Mouse (Mus musculus): ENCODE data around the gene Dscaml1. TPM values are rescaled to one million over a fixed set of nuclear protein-coding genes. Genes with fewer than 3 reads are reported as not detected.
"Not testable (repeated sequence)": the region's sequence is repeated elsewhere in the genome, so short reads cannot be mapped to it uniquely, and the experiment has no call there.

Gene Dscaml1
- total RNA-seq, 2 experiments from 2014 or later, result not detected

DNA sequence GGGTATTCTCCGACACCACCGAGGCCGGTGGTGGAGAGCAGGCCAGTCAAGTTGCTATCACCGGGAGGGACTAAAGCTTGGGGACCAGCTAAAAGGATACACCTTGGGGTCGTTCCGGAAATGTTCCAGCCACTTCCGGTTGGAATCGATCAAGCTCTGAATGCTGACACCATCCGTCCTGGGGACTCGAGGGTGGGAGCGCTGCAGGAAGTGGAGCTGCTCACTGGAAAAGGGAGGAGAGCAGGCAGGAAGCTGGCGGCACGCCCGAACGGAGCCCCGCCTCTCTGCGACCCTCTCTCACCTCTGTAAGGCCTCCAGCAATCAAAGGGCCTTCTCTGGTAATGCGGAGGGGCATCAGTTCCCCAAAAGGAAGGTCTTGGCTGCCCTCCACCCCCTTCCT is 342.0 kb downstream of the Dscaml1 start:
- no peak for DNase-seq (ENCODE audit: low spot score)

DNA sequence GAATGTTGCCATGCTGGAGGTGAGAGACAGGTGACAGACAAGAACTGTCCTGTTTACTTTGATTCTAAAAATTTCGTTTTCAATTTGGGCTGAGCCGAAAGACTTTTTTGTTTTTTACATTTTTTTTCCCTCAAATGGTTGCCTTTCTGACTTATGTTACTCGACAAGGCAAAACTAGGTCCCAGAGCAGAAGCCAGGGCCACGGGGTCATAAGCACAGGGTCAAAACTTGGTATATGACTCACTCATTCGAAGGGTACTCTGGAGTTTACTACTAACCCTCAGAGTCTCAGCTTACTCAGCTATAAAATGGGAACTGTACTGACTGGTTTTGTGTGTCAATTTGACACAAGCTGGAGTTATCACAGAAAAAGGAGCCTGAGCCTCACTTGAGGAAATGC is 343.2 kb downstream of the Dscaml1 start:
- no peak for DNase-seq (ENCODE audit: low spot score)

DNA sequence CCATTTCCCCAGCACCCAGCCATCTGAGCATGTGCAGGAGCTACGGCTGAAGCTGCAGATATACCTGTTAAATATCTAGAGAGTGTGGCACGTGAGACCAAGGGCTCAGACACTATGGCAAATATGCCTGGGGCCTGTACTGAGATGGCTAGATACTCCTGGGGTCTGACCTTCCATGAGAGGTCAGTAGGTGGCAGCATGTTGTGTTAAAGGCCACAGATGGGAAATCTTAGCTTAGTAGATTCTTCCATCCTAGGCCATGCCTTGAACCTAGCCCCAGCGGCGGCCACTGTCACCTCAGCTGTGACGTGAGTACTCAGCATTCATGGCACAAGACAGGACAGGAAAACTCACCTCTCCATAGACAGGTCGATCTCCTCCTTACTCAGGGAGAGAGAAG is 347.7 kb downstream of the Dscaml1 start:
- DNase-seq (ENCODE audit: low spot score), result no peak

DNA sequence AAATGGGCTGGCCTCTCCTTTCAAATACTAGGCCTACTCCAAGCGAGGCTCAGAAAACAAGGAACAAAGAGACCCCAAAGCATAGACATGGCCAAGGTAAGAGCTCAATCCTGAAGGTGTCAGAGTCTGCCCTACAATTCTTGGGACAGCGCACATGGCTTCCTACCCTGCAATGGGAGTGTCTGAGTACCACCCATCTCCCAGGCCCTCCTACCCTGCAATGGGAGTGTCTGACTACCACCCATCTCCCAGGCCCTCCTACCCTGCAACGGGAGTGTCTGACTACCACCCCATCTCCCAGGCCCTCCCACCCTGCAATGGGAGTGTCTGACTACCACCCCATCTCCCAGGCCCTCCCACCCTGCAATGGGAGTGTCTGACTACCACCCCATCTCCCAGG is 349.7 kb downstream of the Dscaml1 start:
- DNase-seq (ENCODE audit: low spot score), result not testable (repeated sequence)

DNA sequence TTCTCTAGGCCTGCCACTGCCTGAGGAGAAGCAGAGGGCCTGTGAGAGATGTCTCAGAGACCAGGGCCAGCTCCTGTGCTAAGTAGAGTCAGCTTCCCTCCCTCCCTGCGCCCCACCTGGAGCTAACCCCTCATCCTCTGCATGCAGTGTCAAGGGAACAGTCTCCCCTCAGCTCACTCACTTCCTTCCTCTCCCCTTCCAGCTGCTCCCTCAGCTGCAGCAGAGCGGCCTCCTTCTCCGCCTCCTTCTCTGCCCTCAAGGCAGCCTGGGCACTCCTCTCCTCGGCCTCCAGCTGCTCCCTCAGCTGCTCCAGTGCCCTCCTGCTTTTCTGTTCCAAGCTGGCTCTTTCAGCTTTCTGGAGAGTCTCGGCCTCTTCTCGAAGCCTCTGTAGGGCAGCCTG is 352.8 kb downstream of the Dscaml1 start:
- DNase-seq (ENCODE audit: low spot score), result no peak

DNA sequence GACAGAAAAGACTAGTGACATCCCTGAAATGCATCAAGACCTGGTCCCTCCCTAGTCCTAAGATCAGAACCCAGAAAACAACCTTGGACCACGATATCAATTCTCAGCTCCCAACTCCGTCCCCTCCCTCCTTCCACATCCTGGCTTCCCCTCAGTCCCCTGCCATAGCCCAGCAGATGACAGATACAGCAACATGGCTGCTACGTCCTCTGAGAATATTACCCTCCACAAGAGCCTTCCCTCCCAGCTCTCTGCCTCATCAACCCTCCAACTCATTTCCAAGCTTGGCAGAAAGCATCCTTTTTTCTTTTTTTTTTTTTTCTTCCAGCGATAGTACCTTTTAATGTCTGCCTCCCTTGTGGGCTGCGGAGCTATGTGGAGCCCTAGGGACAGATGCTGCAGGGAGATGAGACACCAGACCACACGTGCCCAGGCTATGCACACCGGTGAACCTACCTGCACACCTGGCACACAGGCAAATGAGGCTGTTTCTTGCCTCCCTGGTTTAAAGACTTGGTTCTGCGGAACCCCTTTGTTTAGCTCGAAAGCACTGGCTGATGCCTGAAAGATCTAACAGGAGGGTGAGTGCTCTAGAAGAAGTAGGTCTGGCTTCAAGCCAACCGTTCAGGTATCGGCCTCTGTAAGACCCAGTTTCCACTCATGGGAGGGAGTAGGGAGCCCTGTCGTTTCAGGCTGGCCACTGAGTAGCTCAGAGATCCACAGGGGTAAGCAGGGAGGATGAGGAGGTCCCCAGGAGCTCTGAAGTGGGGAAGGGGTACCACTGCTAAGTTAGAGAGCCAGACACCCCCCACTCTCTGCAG is 357.0 kb downstream of the Dscaml1 start:
- no peak for DNase-seq (ENCODE audit: low spot score)

DNA sequence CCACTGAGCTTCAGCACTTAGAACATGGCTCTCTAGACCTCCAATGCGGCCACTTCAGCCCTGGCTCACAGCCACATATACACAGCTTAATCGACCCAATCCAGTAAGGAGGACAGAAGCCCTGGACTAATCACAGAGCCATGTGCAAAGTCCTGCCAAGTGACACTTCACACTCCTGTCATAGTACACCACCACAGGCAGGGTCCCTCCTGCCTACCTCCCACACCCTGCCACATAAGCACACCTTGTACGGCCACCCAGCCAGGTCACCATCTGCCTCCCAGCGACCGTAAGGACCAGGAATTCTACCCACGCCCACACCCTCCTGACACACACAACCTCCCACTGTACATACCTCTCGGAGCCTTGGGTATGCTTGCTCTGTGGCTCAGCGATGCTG is 360.6 kb downstream of the Dscaml1 start:
- DNase-seq (ENCODE audit: low spot score), result no peak

DNA sequence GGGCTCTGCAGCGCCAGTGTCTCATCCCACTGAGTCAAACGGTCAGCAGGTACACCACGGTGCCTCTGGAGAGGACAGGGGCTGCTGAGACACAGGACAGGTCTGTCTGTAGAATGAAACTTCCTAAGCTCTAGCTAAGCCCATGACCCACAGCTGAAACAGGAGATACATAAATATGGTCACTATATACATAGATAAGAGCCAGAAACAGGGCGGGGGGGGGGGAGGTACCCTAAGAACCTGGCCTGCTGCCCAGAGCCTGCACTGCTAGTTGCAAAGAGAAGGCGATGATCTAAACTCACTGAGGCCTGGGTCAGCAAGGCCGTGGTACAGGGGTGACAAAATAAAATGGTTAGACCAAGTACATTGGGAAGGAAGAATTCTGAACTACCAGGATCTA is 361.1 kb downstream of the Dscaml1 start:
- no peak for DNase-seq (ENCODE audit: low spot score)

DNA sequence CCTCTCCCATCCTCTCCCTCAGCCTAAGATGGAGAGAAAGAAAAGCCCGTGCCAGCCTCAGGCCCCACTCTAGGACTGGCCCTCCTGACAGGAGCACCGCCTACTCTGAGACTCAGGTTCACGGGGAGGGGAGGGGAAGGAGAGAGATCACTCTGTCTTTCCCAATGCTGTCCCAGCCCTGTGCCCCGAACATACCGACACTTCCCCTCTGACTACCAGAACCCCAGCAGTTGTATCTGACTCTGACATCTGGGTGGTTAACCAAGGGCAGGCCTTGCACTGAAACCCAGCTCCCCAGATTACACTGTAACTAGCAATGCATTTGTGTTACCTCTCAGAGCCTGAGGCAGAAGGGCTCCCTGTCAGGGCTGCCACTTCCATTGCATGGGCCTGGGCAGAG is 362.0 kb downstream of the Dscaml1 start:
- DNase-seq (ENCODE audit: low spot score), result no peak

DNA sequence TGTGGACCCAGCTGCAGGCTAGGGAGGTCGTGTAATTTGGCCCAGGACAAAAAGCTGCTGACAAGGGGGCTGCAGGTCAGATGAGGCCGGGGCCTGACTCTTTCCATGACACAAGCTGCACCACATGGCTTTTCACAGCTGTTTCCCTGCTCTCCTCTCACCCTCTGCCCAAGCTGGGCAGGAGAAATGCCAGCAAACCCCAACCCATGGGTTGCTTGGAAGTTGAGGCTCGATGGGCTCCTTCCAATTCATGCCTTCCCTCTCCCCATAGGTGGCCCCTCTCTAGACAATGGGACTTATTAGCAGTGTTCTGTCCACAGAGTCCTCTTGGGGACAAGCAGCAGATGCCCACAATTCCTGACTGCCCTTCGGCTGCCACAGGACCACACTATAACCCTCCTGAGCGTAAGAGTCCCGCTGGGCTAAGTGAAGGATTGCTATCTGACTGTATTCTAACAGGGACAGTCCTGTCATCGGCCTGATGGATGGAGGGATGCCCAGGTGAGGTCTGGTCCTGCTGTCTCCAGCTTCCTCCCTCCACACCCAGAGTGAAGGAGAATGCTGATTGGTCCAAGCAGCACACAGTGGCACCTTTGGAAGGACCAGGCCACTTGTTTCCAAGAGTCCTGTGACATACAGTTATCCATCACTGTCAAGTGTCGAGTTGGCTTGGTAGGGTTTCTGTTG is 365.2 kb downstream of the Dscaml1 start:
- no peak for DNase-seq (ENCODE audit: low spot score)

DNA sequence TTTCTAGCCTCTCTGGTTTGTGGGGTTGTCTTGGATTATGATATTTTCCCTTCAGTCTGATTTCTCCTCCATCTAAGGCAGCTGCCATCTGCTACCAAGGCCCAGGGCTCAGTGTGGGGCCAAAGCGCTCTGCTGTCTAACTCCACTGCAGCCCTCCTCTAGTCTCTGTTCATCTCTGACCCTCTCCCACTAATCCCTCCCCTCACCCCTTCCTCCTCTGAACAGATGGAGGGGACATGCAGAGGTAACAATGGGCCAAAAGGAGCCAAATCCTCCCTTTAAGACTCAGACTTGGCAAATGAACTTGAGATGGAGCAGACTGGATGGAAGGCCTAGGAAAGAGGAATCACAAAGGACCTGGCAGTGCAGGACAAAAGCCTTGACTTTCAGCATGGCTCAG is 365.8 kb downstream of the Dscaml1 start:
- no peak for DNase-seq (ENCODE audit: low spot score)

DNA sequence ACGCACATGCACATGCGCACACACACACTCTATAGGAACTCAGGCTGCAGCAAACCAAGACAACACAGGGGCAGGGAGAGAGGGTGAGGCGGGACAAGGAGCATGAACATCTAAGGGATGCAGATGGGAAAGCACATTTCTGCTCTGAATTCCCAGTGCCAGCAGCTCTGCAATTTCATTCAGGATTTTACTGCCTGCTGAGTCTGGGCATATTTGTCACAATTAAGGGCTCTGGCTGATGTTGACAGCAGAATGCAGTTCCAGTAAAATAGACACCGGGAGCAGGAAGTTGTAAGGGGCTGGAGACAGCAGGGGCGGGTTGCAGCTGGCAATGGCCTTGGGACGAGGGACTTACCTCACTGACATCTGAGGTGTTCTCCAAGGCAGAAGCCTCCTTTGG is 367.3 kb downstream of the Dscaml1 start:
- DNase-seq (ENCODE audit: low spot score), result no peak

DNA sequence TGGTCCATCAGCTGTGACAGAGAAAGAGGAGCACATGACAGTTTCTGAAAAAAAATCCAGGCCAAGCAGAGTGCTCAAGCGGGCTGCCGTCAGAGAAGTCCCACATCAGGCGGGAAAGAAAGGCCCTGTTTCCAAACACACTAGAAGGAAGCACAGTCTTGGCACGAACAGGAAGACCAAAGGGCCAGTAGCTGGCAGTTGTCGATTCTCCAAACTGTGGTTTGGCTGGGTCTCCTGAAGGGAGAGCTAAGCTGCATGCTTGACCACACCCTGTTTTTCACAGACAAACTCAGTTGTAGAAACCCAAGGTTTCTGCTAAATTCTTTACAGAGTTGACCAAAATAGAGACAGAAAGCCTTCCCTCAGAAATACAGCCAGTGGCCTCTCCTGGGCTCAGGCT is 369.3 kb downstream of the Dscaml1 start:
- DNase-seq (ENCODE audit: low spot score), result peak; percentile 57

DNA sequence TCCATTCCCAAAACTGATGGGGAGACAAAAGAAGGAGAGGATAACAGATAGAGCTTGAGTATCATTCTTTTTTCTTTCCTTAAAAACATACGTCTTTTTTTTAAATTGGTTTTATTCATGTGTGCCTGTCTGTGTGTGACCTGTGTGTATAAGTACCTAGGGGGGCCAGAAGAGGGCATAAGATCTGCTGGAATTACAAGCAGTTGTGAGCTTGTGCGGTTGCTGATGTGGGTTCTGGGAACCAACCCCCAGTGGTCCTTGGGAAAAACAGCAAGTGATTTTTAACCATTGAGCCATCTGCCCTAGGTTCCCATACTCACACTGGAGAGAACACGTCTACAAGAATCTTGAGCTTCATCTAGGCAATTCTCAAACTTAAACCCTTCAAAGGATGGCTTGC is 370.8 kb downstream of the Dscaml1 start:
- DNase-seq (ENCODE audit: low spot score), result no peak

DNA sequence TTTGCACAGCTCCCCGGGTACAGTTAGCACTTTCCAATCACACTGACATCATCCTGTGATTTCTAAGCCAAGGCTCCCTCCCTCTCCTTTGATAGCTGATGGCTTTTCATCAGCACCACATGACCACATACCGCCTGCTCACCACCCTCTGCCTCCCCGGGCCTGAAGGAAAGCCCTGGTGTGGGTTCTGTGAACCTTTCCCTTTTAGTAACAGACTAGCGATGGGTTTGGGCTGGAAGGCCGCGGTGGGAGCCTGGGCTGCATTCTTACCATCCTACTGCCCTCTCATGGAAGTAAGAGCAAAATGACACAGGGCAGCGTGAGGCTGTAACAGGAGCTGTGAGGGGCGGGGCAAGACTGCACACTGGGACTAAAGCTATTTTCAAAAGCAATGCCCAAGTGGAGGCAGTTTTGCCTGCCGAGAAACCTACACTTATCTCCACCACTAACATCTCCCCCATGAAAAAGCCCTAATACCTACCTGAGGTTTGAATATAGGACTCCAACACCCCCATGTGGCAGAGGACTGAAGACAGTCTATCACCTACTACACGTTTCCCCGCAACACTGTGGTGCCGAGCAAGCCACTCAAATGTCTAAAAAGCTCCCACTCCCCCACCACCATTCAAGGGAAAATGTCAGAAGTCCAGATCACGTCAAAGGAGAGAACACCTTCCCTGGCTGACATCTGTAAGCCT is 372.2 kb downstream of the Dscaml1 start:
- DNase-seq (ENCODE audit: low spot score), result peak; percentile 4

DNA sequence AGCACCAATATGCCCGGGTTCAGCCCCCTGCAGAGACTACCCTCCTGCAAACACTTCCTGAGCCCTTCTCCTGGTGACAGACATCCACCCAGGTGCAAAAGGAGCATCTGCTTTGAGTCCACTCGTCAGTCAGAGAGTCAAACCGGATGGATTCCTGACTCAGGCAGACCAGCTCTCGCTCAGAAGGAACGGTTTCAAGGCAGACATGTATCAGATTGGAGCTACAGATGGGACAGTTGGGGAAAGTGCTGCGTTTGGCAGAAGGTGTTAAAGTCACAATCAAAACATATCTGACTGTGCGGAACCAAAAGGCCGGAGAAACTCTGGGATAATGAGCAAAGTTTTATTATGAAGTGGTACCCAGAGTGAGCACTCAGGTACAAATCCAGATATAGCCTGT is 373.0 kb downstream of the Dscaml1 start:
- no peak for DNase-seq (ENCODE audit: low spot score)

Other genes starting within 250 kb of the Dscaml1 start
- gene BC049352, start 244.6 kb upstream of the Dscaml1 start, total RNA-seq (2021), result 1 to 10 TPM; 1.2 to 1.7 TPM
- not detected for gene Tmprss4, start 222.5 kb upstream of the Dscaml1 start, total RNA-seq (2021)
- under 1 TPM; 0.43 to 0.64 TPM for gene Il10ra, start 157.5 kb upstream of the Dscaml1 start, total RNA-seq (2021)
- under 1 TPM; 0.27 to 0.64 TPM for gene Tmprss13, start 107.5 kb upstream of the Dscaml1 start, total RNA-seq (2021)
- gene Fxyd6, start 56.4 kb upstream of the Dscaml1 start, total RNA-seq (2021), result 10 to 100 TPM; 55.0 to 93.3 TPM
- 1 to 10 TPM; 2.4 to 3.8 TPM for gene Fxyd2, start 27.0 kb upstream of the Dscaml1 start, total RNA-seq (2021)